Mouse (Mus musculus) heart, embryonic 12.5 days (tissue): ENCODE data around the gene Tmem44. TPM values are rescaled to one million over a fixed set of nuclear protein-coding genes. Genes with fewer than 3 reads are reported as not detected.
A peak's percentile ranks its signal among the peaks of the same experiment; 100 is the strongest.

Experiments used
- ATAC-seq: fragments of 200-750 bp; cut with Nextera tagmentation; 2 replicates; pipeline ENCODE4 v1.8.0; 2017; ENCODE audit warnings: moderate TSS enrichment, moderate library complexity; ENCODE audit not compliant: insufficient number of reproducible peaks, low FRiP score
- H3K27ac ChIP-seq: fragments of 300-500 bp; sonication (generic); 2 replicates; pipeline ENCODE4 v1.5.1; 2016; ENCODE audit warnings: mild to moderate bottlenecking, moderate library complexity; ENCODE audit not compliant: poor library complexity, severe bottlenecking
- H3K27me3 ChIP-seq: fragments of 300-500 bp; sonication (generic); replicated peaks from 2 replicates; pipeline ENCODE4 v1.6.1; 2016; ENCODE audit warnings: mild to moderate bottlenecking, moderate library complexity
- H3K36me3 ChIP-seq: fragments of 300-500 bp; sonication (generic); 2 replicates; pipeline ENCODE4 v1.6.1; 2016; ENCODE audit warnings: mild to moderate bottlenecking, moderate library complexity
- H3K4me1 ChIP-seq: fragments of 300-500 bp; sonication (generic); replicated peaks from 2 replicates; pipeline ENCODE4 v1.6.1; 2016; ENCODE audit warnings: mild to moderate bottlenecking
- H3K4me2 ChIP-seq: fragments of 300-500 bp; sonication (generic); 2 replicates; pipeline ENCODE4 v1.6.1; 2016; ENCODE audit warnings: mild to moderate bottlenecking, moderate library complexity
- H3K4me3 ChIP-seq: fragments of 300-500 bp; sonication (generic); 2 replicates; pipeline ENCODE4 v1.5.1; 2016; ENCODE audit warnings: mild to moderate bottlenecking
- H3K9ac ChIP-seq: fragments of 300-500 bp; sonication (generic); 2 replicates; pipeline ENCODE4 v1.6.1; 2016; ENCODE audit warnings: mild to moderate bottlenecking, moderate library complexity
- H3K9me3 ChIP-seq: fragments of 300-500 bp; sonication (generic); replicated peaks from 2 replicates; pipeline ENCODE4 v1.6.1; 2016; ENCODE audit warnings: mild to moderate bottlenecking, moderate library complexity
- WGBS: fragments of 180-500 bp; shearing (Covaris S2); methylation state at CpG from one replicate; pipeline ENCODE4 v1.1.7; 2016; 5-methylcytosine and 5-hydroxymethylcytosine counted together
- polyA plus RNA-seq: library from polyadenylated mRNA; unstranded; fragments of >200 nt; fragmentation: Nextera tagmentation; extraction: Ambion mirVana; gene quantifications from 2 replicates; pipeline ENCODE4 v1.2.1, GENCODE M21; 2016

Gene Tmem44
- polyA plus RNA-seq, 1 experiment from 2014 or later: 23.8 TPM

DNA sequence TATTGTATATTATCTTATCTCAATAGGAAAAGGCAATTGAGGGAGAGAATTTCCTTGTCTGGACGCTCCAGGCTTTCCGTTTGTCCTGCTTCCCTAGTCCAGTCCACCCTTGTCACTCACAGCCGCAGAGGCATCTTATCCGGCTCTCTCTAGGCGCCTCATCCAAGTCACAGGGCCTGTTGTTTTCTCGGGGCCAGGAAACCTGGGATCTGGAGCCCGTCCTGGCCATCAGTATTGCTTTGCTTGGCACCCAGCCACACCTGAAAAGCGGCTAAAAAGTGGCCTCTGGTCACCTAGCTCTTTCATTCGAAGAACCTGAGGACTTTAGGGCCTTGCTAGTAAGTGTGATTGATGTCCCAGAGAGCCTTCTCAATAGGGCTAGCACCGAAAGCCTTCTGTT lies 43.5 kb downstream of the Tmem44 start:
- peaks cover 46% of the 10 kb centered on the region for H3K4me1 ChIP-seq
- peaks cover 6% of the 10 kb centered on the region; the same call in 1 of the 2 replicates for H3K27me3 ChIP-seq
- H3K9me3 ChIP-seq: no peaks in the 10 kb centered on the region
- peak overlapping the region; percentile 0; the same call in 1 of the 2 replicates for H3K27ac ChIP-seq
- H3K4me3 ChIP-seq: no peak overlapping the region
- no peaks in the 10 kb centered on the region for H3K36me3 ChIP-seq
- no peak overlapping the region for H3K4me2 ChIP-seq
- ATAC-seq: peak; percentile 37; the same call in 1 of the 2 replicates
- no peak overlapping the region; the same call in 1 of the 2 replicates for H3K9ac ChIP-seq
- 19% methylated on average over 10 of the region's 10 CpGs for WGBS

DNA sequence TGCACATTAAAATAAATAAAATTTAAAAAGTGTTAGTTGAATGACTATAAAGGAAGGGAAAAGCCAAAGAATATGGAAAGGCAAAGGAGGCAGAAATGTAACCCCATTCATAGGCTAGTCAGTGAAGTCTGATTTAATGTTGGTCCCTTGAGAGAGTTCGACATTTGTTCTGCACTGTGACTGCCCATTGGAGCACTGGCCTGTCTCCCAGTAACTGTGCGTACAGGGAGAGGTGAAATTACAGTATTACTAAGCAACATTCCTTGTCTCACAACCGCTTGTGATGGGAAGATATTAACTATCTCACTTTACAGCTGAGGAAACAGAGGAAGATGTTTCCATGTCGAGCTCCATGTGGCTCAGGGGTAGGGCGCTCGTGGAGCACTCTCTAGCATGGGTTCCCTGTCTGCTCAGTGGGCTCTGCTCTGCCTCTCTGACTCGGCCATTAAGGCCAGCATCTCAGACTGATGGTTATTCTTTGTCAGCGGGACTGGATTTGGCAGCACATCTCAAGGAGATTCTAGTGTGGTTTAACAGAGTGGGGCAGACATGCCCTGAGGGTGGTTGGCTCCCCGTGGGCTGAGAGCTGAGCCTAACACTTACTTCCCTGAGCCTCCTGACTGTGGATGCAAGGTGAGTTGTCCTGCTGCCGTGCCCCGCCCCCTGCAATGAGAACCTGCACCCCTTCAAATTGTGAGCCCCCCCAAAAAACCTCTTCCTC lies 45.2 kb downstream of the Tmem44 start:
- H3K4me2 ChIP-seq: no peak overlapping the region
- no peak for ATAC-seq
- WGBS: 73% methylated on average over 11 of the region's 11 CpGs
- peaks cover 6% of the 10 kb centered on the region; the same call in 1 of the 2 replicates for H3K27me3 ChIP-seq
- H3K9ac ChIP-seq: no peak overlapping the region
- no peak overlapping the region for H3K27ac ChIP-seq
- peaks cover 46% of the 10 kb centered on the region for H3K4me1 ChIP-seq
- no peak overlapping the region for H3K4me3 ChIP-seq
- no peaks in the 10 kb centered on the region for H3K9me3 ChIP-seq
- H3K36me3 ChIP-seq: no peaks in the 10 kb centered on the region

DNA sequence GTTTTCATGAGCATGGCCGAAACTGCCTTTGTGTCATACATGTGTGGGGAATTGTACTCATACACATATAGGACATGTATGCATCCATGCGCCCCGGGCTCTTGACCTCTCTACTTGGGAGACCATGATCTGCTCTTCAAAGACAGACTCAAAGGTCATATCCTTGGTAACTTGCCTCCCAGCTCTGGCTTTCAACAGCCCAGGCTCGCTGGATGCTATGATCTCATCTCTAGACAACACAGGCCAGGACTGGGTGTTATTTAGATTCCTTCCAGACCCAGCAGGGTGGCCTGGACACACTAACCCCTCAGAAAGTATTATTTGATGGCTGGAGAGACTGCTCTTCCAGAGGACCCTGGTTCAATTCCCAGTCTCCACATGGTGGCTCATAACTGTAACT lies 45.8 kb downstream of the Tmem44 start:
- Histone ChIP-seq H3K4me1 (peaks cover 46% of the 10 kb centered on the region), H3K9ac (no peak overlapping the region), H3K27ac (no peak overlapping the region), H3K36me3 (no peaks in the 10 kb centered on the region), H3K4me3 (no peak overlapping the region), H3K4me2 (no peak overlapping the region), H3K9me3 (no peaks in the 10 kb centered on the region), H3K27me3 (peaks cover 6% of the 10 kb centered on the region; the same call in 1 of the 2 replicates)
- 57% methylated on average over 4 of the region's 4 CpGs for WGBS
- ATAC-seq: no peak

DNA sequence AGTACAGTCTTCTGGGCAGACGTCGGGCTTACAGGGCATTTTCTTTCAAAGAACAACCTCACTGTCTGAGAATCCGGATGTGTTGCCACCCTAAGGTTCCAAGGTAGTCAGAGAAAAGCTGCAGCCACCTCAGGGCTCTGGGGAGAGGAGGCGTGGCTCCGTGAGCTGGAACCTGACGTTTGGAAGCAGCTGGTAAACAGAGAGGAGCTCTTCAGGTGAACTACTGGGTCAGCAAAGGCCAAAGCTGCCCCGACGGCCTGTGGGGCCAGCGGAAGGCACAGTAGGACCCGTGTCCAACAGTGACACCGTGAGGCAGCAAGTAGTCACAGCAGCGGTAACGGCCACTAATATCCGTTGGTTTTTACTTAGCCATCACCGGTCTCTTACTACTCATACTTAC lies 46.7 kb downstream of the Tmem44 start:
- Histone ChIP-seq H3K36me3 (no peaks in the 10 kb centered on the region), H3K4me2 (no peak overlapping the region), H3K9me3 (no peaks in the 10 kb centered on the region), H3K9ac (no peak overlapping the region), H3K4me3 (no peak overlapping the region), H3K4me1 (peaks cover 53% of the 10 kb centered on the region), H3K27ac (no peak overlapping the region), H3K27me3 (peaks cover 4% of the 10 kb centered on the region; the same call in 1 of the 2 replicates)
- 12% methylated on average over 15 of the region's 15 CpGs for WGBS
- no peak for ATAC-seq

DNA sequence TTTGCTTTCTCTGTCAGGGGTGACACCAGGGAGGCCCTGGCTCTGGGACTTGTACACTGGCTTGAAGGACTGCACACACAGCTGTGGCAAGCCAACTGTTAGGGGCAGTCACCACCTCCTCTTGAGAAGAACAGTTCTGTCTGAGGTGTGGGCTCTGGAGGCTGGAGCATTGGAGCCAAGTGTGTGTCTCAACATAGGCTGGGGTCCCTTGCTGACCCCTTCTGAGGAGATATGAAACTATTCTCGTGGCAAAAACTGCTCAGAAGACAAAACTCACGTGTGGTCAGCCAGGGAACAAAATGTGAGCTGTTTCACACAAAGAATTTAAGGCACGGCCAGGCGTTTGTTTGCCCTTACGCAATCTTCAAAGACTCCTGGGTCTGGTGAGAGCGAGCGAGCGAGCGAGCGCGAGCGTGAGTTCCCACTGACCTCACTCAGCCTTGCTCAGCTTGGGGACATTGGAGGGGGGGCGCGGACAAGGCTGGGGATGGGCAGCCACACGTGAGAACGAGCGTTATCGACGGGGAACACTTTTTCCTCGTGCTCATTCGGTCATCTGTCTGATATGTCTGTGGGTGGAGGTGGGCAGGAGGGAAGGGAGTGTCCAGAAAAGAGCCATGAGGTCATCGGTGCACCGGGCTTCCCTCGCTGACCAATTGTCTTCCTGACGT lies 48.3 kb downstream of the Tmem44 start:
- Histone ChIP-seq H3K4me3 (peak overlapping the region; percentile 30), H3K27ac (peak overlapping the region; percentile 4)
- peak; percentile 43 for ATAC-seq

DNA sequence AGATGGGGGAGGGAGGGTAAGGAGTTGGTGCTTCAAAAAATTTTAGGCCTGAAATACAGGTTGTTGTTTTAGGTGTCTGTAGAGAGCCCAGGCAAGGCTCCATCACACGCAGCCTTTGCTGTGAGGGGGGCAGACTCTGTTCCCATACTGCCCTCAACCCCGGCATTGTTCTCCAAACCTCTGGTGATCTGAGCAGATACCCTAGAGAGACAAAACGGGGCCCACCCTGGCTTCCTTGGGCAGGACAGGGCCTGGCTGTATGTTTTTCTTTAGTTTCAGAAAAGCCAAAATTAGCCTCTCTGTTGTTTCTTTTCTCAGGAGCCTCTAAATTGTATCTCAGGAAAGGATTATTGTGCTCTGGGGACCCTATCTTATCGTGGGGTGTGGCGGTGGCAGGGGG lies 49.0 kb downstream of the Tmem44 start:
- no peaks in the 10 kb centered on the region for H3K9me3 ChIP-seq
- peaks cover 44% of the 10 kb centered on the region for H3K4me1 ChIP-seq
- no peak for ATAC-seq
- H3K27ac ChIP-seq: no peak overlapping the region
- H3K36me3 ChIP-seq: no peaks in the 10 kb centered on the region
- no peak overlapping the region for H3K4me3 ChIP-seq
- no peaks in the 10 kb centered on the region for H3K27me3 ChIP-seq
- no peak overlapping the region for H3K9ac ChIP-seq
- WGBS: 30% methylated on average over 5 of the region's 5 CpGs
- no peak overlapping the region for H3K4me2 ChIP-seq

More for the DNA sequence above, 48.3 kb downstream of the Tmem44 start:
- no peaks in the 10 kb centered on the region for H3K36me3 ChIP-seq
- peak overlapping the region; percentile 70 for H3K4me2 ChIP-seq
- no peaks in the 10 kb centered on the region for H3K9me3 ChIP-seq
- H3K4me1 ChIP-seq: peaks cover 51% of the 10 kb centered on the region
- H3K9ac ChIP-seq: peak overlapping the region; percentile 52; the same call in 1 of the 2 replicates
- H3K27me3 ChIP-seq: no peaks in the 10 kb centered on the region
- WGBS: 10% methylated on average over 25 of the region's 25 CpGs

DNA sequence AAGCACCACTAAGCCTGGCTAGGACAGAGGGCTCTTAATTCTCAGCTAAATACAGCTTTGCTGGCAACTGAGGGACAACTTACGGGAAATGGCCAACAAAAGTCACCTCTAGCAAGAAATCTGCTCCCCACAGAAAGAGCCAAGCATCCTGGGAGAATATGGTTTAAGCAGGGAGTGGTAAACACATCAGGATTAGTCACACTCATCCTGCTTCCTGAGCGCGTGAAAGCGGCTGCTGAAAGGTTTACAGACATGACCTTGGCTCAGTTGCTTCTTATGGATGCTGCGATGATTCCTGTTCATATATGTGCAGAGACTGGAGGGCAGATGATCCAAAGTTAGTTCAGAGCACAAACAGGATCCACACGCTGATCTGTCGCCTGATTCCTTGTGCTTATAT lies 50.4 kb downstream of the Tmem44 start:
- no peak for ATAC-seq
- 85% methylated on average over 7 of the region's 7 CpGs for WGBS

DNA sequence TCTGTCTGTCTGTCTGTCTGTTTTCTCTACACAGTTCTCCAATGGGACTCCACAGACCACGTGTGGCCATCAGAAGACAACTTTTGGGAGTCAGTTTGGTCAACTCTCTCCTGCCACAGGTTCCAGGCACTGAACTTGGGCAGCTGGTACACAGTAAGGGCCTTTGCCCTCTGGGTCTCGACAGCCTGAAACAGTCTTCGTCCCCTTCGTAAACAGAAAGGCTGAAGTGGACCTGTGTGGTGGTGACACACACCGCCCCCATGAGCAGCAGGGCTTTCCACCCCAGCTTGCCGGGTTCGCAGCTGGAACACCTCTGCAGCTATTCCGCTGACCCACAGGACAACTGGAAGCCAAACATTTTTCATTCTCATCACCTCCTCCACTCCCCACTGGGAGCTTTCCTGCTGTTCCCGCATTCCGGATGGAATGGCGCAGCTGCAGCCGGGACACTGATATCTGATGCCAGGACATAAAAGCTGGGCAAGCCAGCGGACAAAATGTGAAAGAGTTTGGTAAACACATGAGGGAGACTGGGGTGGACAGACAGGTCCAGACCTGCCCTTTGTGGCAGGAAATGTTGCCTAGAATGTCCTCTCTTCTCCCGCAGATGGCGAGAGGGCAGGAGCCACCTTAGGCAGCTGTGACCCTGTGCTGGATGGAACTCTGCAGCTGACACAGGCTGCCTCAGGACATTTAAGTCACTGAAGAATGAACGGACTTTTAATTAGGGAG lies 51.4 kb downstream of the Tmem44 start:
- no peaks in the 10 kb centered on the region for H3K27me3 ChIP-seq
- 23% methylated on average over 16 of the region's 16 CpGs for WGBS
- H3K4me1 ChIP-seq: peaks cover 28% of the 10 kb centered on the region
- no peak overlapping the region for H3K9ac ChIP-seq
- no peak for ATAC-seq
- H3K4me2 ChIP-seq: peak overlapping the region; percentile 42
- no peaks in the 10 kb centered on the region for H3K36me3 ChIP-seq
- H3K4me3 ChIP-seq: no peak overlapping the region
- H3K9me3 ChIP-seq: no peaks in the 10 kb centered on the region
- no peak overlapping the region for H3K27ac ChIP-seq

More for the DNA sequence above, 50.4 kb downstream of the Tmem44 start:
- Histone ChIP-seq H3K4me3 (no peak overlapping the region), H3K4me1 (peaks cover 34% of the 10 kb centered on the region), H3K9me3 (no peaks in the 10 kb centered on the region), H3K4me2 (no peak overlapping the region), H3K27ac (no peak overlapping the region), H3K27me3 (no peaks in the 10 kb centered on the region), H3K36me3 (no peaks in the 10 kb centered on the region), H3K9ac (no peak overlapping the region)

DNA sequence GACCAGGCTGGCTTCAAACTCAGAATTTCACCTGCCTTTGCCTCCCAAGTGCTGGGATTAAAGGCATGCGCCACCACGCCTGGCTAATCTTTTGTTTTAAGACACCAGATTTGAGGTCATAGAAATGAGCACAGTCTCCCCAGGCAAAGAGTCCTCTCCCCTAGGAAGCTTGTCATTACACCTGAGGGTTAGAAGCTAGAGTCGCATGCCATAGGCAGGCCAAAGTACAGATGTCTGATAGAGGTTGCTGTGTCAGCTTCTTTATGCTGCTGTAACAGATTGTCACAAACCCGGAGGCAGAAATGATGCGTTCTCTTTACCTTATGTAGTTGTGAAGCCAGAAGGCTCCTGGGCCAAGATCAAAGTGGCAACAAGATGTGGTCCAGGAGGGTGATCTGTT lies 53.3 kb downstream of the Tmem44 start:
- Histone ChIP-seq H3K27ac (no peak overlapping the region), H3K4me2 (no peak overlapping the region), H3K4me3 (no peak overlapping the region), H3K27me3 (no peaks in the 10 kb centered on the region), H3K36me3 (no peaks in the 10 kb centered on the region), H3K9ac (no peak overlapping the region), H3K4me1 (peaks cover 20% of the 10 kb centered on the region), H3K9me3 (no peaks in the 10 kb centered on the region)
- ATAC-seq: no peak
- 87% methylated on average over 5 of the region's 5 CpGs for WGBS

DNA sequence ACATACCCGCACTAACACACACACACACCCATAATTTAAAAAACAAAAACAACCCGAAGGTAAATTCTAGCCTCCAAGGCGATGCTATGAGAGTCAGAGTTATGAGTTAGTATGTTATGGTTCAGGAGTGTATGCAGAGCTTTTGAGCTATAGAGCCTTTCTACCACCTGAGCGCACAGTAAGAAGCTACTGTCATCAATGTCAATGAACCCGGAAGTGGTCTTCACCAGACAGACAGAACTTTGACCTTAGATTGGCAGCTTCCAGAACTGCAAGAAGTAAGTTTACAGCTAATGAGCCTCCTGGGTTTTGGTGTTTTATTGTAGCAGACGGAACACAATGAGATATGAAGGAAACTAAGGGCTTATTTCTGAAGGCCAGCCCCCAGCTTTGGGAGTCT lies 55.8 kb downstream of the Tmem44 start:
- Histone ChIP-seq H3K27ac (no peak overlapping the region), H3K4me3 (no peak overlapping the region), H3K27me3 (no peaks in the 10 kb centered on the region), H3K4me2 (no peak overlapping the region), H3K9ac (no peak overlapping the region), H3K9me3 (no peaks in the 10 kb centered on the region), H3K4me1 (peaks cover 27% of the 10 kb centered on the region), H3K36me3 (no peaks in the 10 kb centered on the region)
- no peak for ATAC-seq
- WGBS: 86% methylated on average over 6 of the region's 6 CpGs

DNA sequence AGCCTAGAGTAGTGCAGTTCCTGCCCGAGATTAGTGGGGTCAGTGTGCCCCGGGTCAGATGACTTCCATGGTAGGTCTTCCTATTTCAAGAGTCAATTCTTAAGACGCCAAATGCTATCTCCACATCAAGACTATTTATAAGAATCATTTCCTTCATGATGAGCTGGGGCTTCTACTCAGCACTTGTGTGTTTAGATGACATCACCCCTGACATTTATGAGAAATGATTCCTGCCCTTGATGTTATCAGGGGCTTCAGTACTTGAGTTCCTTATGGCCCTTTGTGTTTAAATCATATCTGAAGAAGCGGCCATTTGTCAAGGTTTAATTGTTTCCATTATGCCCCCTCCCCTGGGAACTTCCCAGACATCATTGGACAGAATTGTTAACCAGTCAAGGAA lies 58.9 kb downstream of the Tmem44 start:
- Histone ChIP-seq H3K4me1 (peaks cover 20% of the 10 kb centered on the region), H3K27me3 (no peaks in the 10 kb centered on the region), H3K4me3 (no peak overlapping the region), H3K9me3 (no peaks in the 10 kb centered on the region), H3K4me2 (no peak overlapping the region), H3K27ac (no peak overlapping the region), H3K36me3 (no peaks in the 10 kb centered on the region), H3K9ac (no peak overlapping the region)
- no peak for ATAC-seq
- 42% methylated on average over 4 of the region's 4 CpGs for WGBS
